ENCODE assay signal across 11 mouse cellular contexts in genomic region chr11:106289369-106289768, GRCm38 (mm10). TPM values are rescaled to one million over a fixed set of nuclear protein-coding genes. Genes with fewer than 3 reads are reported as not detected.
DNase-seq lines count a peak whose midpoint lies in the region; TF ChIP-seq lines count a peak whose summit lies in the region.
"Had no signal": no experiment of that assay in that cellular context is flagged by ENCODE, and none has a peak within 500 bp of the region (broad histone marks: within the 10 kb centered on the region; RNA-seq: fewer than 3 reads in every experiment).

No protein-coding gene starts in this region.

- no peak overlapping the region for H3K4me3 ChIP-seq in left cerebral cortex, adult 2 months
- no peak overlapping the region for H3K4me3 ChIP-seq in forebrain, embryonic 10.5 days
- H3K4me3 ChIP-seq: myocyte had no signal

- no peak for DNase-seq in left cerebral cortex, adult 2 months (ENCODE audit: extremely low spot score in 1 of 2, low spot score in 2 of 2)
- no peak for DNase-seq in left cerebral cortex, postnatal 36 days (ENCODE audit: low spot score in 2 of 2)
- DNase-seq in adrenal gland, adult 18-20 months (ENCODE audit: low spot score in 2 of 2), result peak; percentile 65
- DNase-seq in cerebellum, postnatal 25 days, result peak; percentile 94 to 96
- DNase-seq in kidney, postnatal 10 days, result peak; percentile 86
- no peak for DNase-seq in neural tube, embryonic 10.5 days (ENCODE audit: extremely low spot score, low spot score)
- no peak for DNase-seq in right cerebral cortex, postnatal 25 days
- DNase-seq in forebrain, embryonic 10.5 days (ENCODE audit: extremely low spot score, low spot score), result no peak

- no peaks in the 10 kb centered on the region for H3K27me3 ChIP-seq in forebrain, embryonic 10.5 days (ENCODE audit: poor library complexity, severe bottlenecking)
- H3K27me3 ChIP-seq: Patski had no signal

- H3K27ac ChIP-seq in left cerebral cortex, adult 2 months, result no peak overlapping the region
- H3K27ac ChIP-seq in forebrain, embryonic 10.5 days, result no peak overlapping the region

- WGBS in forebrain, embryonic 10.5 days, result 84% methylated on average over 8 of the region's 8 CpGs

- no peaks in the 10 kb centered on the region for H3K4me1 ChIP-seq in forebrain, embryonic 10.5 days

- TF ChIP-seq CTCF in left cerebral cortex, adult 2 months (IDR thresholded peaks at IDR 0.05), result peak; percentile 2; the same call in 1 of the 2 replicates

- H3K36me3 ChIP-seq in forebrain, embryonic 10.5 days (replicated peaks), result no peaks in the 10 kb centered on the region

- intact Hi-C loops in left cerebral cortex, adult 2 months (cut with DNase I), result no loop called here
- intact Hi-C loops in left cerebral cortex, postnatal 36 days (cut with DNase I), result no loop called here

- H3K9me3 ChIP-seq in forebrain, embryonic 10.5 days, result peaks cover 2% of the 10 kb centered on the region; the same call in 1 of the 2 replicates

RNA-seq across cellular contexts. Expression of gene Gh, which starts 12.3 kb away (rescaled TPM):
- not detected for total RNA-seq in left cerebral cortex, adult 2 months (2021)
- total RNA-seq in left cerebral cortex, postnatal 36 days (2021), result not detected
- total RNA-seq in adrenal gland, adult 18-20 months (2021), result not detected
- polyA plus RNA-seq in forebrain, embryonic 10.5 days (2016; fragmentation: Nextera tagmentation; extraction: Ambion mirVana), result not detected in 2 replicates
- polyA plus RNA-seq: gonadal fat pad, adult 2 months; myocyte; Patski had no signal

RNA-seq across cellular contexts. Expression of gene Tcam1, which starts 12.9 kb away (rescaled TPM):
- total RNA-seq in left cerebral cortex, adult 2 months (2021), result not detected
- under 1 TPM; 0.15 to 0.25 TPM for total RNA-seq in left cerebral cortex, postnatal 36 days (2021)
- under 1 TPM; 0.10 to 0.13 TPM for total RNA-seq in adrenal gland, adult 18-20 months (2021)
- 0.15 TPM in 2 replicates for polyA plus RNA-seq in forebrain, embryonic 10.5 days (2016; fragmentation: Nextera tagmentation; extraction: Ambion mirVana)

RNA-seq across cellular contexts. Expression of gene Smarcd2, which starts 16.6 kb away (rescaled TPM):
- 10 to 100 TPM; 16.5 to 18.8 TPM for total RNA-seq in left cerebral cortex, adult 2 months (2021)
- total RNA-seq in left cerebral cortex, postnatal 36 days (2021), result 10 to 100 TPM; 17.2 to 20.6 TPM
- total RNA-seq in adrenal gland, adult 18-20 months (2021), result 10 to 100 TPM; 47.4 to 63.7 TPM
- polyA plus RNA-seq in forebrain, embryonic 10.5 days (2016; fragmentation: Nextera tagmentation; extraction: Ambion mirVana), result 20.5 and 20.7 TPM in 2 replicates

RNA-seq across cellular contexts. Expression of gene Cd79b, which starts 25.2 kb away (rescaled TPM):
- not detected for total RNA-seq in left cerebral cortex, adult 2 months (2021)
- total RNA-seq in left cerebral cortex, postnatal 36 days (2021), result under 1 TPM; 0.27 to 0.34 TPM
- total RNA-seq in adrenal gland, adult 18-20 months (2021), result under 1 TPM; 0.86 to 0.93 TPM
- 0.82 and 1.2 TPM in 2 replicates for polyA plus RNA-seq in forebrain, embryonic 10.5 days (2016; fragmentation: Nextera tagmentation; extraction: Ambion mirVana)
- polyA plus RNA-seq: myocyte had no signal

RNA-seq across cellular contexts. Expression of gene Psmc5, which starts 33.4 kb away (rescaled TPM):
- 100 to 1,000 TPM; 187 to 209 TPM for total RNA-seq in left cerebral cortex, adult 2 months (2021)
- 100 to 1,000 TPM; 183 to 198 TPM for total RNA-seq in left cerebral cortex, postnatal 36 days (2021)
- 100 to 1,000 TPM; 157 to 159 TPM for total RNA-seq in adrenal gland, adult 18-20 months (2021)
- polyA plus RNA-seq in forebrain, embryonic 10.5 days (2016; fragmentation: Nextera tagmentation; extraction: Ambion mirVana), result 431 and 435 TPM in 2 replicates

Comparison
In these comparisons a context has a peak if more than half of its experiments do, and no peak if none do; other contexts are left out.
1. DNase-seq: peak in adrenal gland, adult 18-20 months (2 of 2), cerebellum, postnatal 25 days (2 of 2) and kidney, postnatal 10 days (single experiment); none in left cerebral cortex, adult 2 months (0 of 2), left cerebral cortex, postnatal 36 days (0 of 2), neural tube, embryonic 10.5 days (single experiment), right cerebral cortex, postnatal 25 days (single experiment) and forebrain, embryonic 10.5 days (single experiment).